Mouse (Mus musculus) midbrain, embryonic 14.5 days (tissue): ENCODE measurements at regions not wholly inside any gene's neighbourhood (a gene's known extent, or its start where the extent isn't known, plus 50 kb on each side); places are given as distances from the start of the nearest gene placed in this dataset.

Experiments used
- ATAC-seq: fragments of 200-750 bp; cut with Nextera tagmentation; 2 replicates; pipeline ENCODE4 v1.8.0; 2017; ENCODE audit warnings: moderate number of reproducible peaks, moderate library complexity; ENCODE audit not compliant: low FRiP score, low TSS enrichment
- DNase-seq: peaks from one replicate; pipeline ENCODE4 v3.0.0-alpha.2; 2015
- H3K27ac ChIP-seq: fragments of 300-500 bp; sonication (generic); replicated peaks from 2 replicates; pipeline ENCODE4 v1.5.1; 2014; ENCODE audit warnings: mild to moderate bottlenecking, low read depth, low read length, moderate library complexity
- H3K27me3 ChIP-seq: fragments of 300-500 bp; sonication (generic); 2 replicates; pipeline ENCODE4 v1.6.1; 2014; ENCODE audit warnings: low read length, control low read depth, mixed read lengths; ENCODE audit not compliant: control insufficient read depth, insufficient read depth
- H3K36me3 ChIP-seq: fragments of 300-500 bp; sonication (generic); 2 replicates; pipeline ENCODE4 v1.6.1; 2014; ENCODE audit warnings: low read length, control low read depth; ENCODE audit not compliant: control insufficient read depth, insufficient read depth
- H3K4me1 ChIP-seq: fragments of 300-500 bp; sonication (generic); 2 replicates; pipeline ENCODE4 v1.6.1; 2014; ENCODE audit warnings: mild to moderate bottlenecking, antibody characterized with exemption, low read length, control low read depth; ENCODE audit not compliant: control insufficient read depth, insufficient read depth
- H3K4me2 ChIP-seq: fragments of 300-500 bp; sonication (generic); 2 replicates; pipeline ENCODE4 v1.6.1; 2014; ENCODE audit warnings: mild to moderate bottlenecking, low read length, moderate library complexity
- H3K4me3 ChIP-seq: fragments of 300-500 bp; sonication (generic); replicated peaks from 2 replicates; pipeline ENCODE4 v1.5.1; 2014; ENCODE audit warnings: low read depth, low read length
- H3K9ac ChIP-seq: fragments of 300-500 bp; sonication (generic); replicated peaks from 2 replicates; pipeline ENCODE4 v1.6.1; 2014; ENCODE audit warnings: mild to moderate bottlenecking, low read length, moderate library complexity
- H3K9me3 ChIP-seq: fragments of 300-500 bp; sonication (generic); 2 replicates; pipeline ENCODE4 v1.6.1; 2016; ENCODE audit warnings: low read length, control low read depth, mixed read lengths; ENCODE audit not compliant: control insufficient read depth
- WGBS: fragments of 180-500 bp; shearing (Covaris S2); extraction: QIAGEN DNeasy Blood & Tissue Kit; methylation state at CpG from one replicate; pipeline ENCODE4 v1.1.7; 2014; 5-methylcytosine and 5-hydroxymethylcytosine counted together

DNA sequence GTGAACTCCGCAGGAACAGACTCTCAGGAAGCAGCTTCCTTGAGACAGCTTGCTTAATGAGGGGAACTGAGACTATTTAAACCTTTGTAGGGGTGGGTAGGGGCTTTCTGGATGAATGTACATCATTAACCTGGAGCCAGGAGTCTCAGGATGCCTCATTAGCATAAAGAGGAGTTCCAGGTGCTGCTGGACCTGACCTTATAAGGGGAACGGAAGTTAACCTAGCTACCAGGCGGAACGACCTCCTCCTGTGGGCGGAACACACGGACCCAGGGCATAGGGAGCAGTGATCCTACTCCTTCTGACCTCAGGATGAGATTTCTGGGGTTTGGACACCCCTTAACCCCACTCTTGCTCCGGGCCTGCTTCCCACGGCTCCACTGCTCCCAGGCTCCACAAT lies 417.6 kb upstream of the Smim15 start:
- DNase-seq (no peak), ATAC-seq (no peak)
- Histone ChIP-seq H3K36me3 (no peaks in the 10 kb centered on the region), H3K27ac (no peak overlapping the region), H3K9me3 (no peaks in the 10 kb centered on the region), H3K4me2 (no peak overlapping the region), H3K9ac (no peak overlapping the region), H3K4me3 (no peak overlapping the region), H3K27me3 (no peaks in the 10 kb centered on the region), H3K4me1 (no peaks in the 10 kb centered on the region)
- 64% methylated on average over 8 of the region's 8 CpGs for WGBS

GRCm38 (mm10) chr13:107621337-107621736 lies 422.9 kb upstream of the Smim15 start:
- no peak for ATAC-seq
- Histone ChIP-seq H3K4me1 (peaks cover 27% of the 10 kb centered on the region), H3K9me3 (no peaks in the 10 kb centered on the region), H3K27me3 (no peaks in the 10 kb centered on the region), H3K4me2 (no peak overlapping the region), H3K36me3 (no peaks in the 10 kb centered on the region), H3K9ac (no peak overlapping the region), H3K27ac (no peak overlapping the region), H3K4me3 (no peak overlapping the region)
- 61% methylated on average over 2 of the region's 2 CpGs for WGBS
- DNase-seq: no peak

DNA sequence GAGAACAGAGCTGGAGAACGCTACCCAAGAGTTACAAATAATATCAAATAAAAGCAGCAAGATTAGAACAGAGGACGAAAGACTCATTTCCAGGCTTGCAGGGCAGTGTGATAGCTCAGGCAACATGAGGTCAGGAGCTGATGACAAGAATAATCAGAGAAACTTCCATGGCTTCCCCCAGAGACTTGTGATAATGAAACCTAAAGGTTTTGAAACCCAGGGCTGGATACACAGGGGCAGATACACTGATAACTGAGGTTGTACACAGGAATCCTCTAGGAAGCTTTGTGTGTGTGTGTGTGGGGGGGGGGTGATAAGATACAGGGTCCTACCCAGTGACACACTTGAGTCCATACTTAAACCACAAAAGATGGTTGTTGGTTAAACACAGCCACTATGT lies 423.4 kb upstream of the Smim15 start:
- Histone ChIP-seq H3K27me3 (no peaks in the 10 kb centered on the region), H3K9me3 (no peaks in the 10 kb centered on the region), H3K4me3 (no peak overlapping the region), H3K36me3 (no peaks in the 10 kb centered on the region), H3K4me2 (no peak overlapping the region), H3K9ac (no peak overlapping the region), H3K4me1 (peaks cover 27% of the 10 kb centered on the region), H3K27ac (no peak overlapping the region)
- WGBS: 59% methylated on average over 2 of the region's 2 CpGs
- no peak for ATAC-seq
- DNase-seq: no peak

- Histone ChIP-seq H3K27me3 (no peaks in the 10 kb centered on the region), H3K27ac (no peak overlapping the region), H3K9me3 (no peaks in the 10 kb centered on the region), H3K4me3 (no peak overlapping the region), H3K4me2 (no peak overlapping the region), H3K9ac (no peak overlapping the region), H3K4me1 (peaks cover 27% of the 10 kb centered on the region), H3K36me3 (no peaks in the 10 kb centered on the region)
- WGBS: 12% methylated on average over 6 of the region's 6 CpGs
- DNase-seq (no peak), ATAC-seq (no peak)
Observed at GRCm38 (mm10) chr13:107620210-107620609, 424.0 kb upstream of the Smim15 start.

DNA sequence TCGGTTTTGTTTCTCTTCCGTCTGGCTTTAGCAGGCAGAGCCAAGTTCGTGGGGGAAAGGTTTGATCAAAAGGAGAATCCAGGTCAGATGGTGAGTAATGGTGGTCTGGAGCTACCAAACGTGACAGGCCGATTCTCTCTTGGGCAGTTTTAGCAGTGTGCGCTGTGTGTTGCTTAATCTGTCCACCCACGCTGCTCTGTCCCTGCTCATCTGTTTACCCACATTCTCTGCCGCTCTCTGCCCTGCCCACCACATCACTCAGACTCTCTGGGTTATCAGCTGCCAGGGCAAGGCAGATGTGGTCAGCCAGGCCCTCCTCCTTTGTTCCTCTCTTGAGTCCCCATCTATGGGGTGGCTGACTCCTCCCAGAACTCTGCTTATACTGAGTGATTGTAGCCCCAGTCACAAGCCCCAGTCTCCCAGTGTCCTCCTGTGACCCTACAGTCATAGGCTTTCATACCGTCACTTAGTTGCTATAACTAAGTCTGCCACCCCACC lies 424.8 kb upstream of the Smim15 start:
- Histone ChIP-seq H3K4me2 (peak overlapping the region; percentile 25; the same call in 1 of the 2 replicates), H3K27me3 (no peaks in the 10 kb centered on the region), H3K27ac (peak overlapping the region; percentile 65), H3K9me3 (no peaks in the 10 kb centered on the region), H3K4me1 (peaks cover 27% of the 10 kb centered on the region), H3K4me3 (no peak overlapping the region), H3K9ac (0 out of 2 replicates have a peak overlapping the region, but pooled peaks have one; percentile 13), H3K36me3 (no peaks in the 10 kb centered on the region)
- DNase-seq (no peak), ATAC-seq (0 out of 2 replicates have a peak, but pooled peaks have one; percentile 35)
- WGBS: 13% methylated on average over 9 of the region's 9 CpGs

- H3K4me2 ChIP-seq: peak overlapping the region; percentile 25
- H3K4me1 ChIP-seq: peaks cover 27% of the 10 kb centered on the region
- no peaks in the 10 kb centered on the region for H3K9me3 ChIP-seq
- no peak overlapping the region for H3K4me3 ChIP-seq
- DNase-seq (peak; percentile 64), ATAC-seq (no peak)
- peak overlapping the region; percentile 65 for H3K27ac ChIP-seq
- H3K9ac ChIP-seq: 0 out of 2 replicates have a peak overlapping the region, but pooled peaks have one; percentile 13
- WGBS: 9% methylated on average over 15 of the region's 15 CpGs
- no peaks in the 10 kb centered on the region for H3K36me3 ChIP-seq
- H3K27me3 ChIP-seq: no peaks in the 10 kb centered on the region
Observed at GRCm38 (mm10) chr13:107618796-107619429, 425.3 kb upstream of the Smim15 start.

DNA sequence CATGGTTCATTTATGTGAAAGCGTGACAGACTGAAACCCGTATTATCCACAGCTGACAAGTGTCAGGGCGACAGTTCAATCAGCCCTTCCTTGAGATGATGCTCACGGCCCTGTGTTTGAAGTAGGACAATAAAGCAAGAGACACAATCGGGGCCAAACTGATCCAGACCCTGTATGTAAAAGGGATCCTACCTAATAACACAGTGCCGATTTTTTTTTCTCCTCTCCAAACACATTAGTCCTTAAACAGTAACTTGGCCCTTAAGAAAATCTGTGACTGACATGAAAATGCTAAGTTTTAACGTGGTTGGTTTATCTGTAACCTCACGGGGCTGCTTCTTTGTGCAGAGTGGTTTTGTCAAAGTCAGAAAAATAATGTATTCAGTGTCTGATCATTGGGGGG lies 425.9 kb upstream of the Smim15 start:
- ATAC-seq (peak; percentile 73), DNase-seq (peak; percentile 67)
- peak overlapping the region; percentile 65; the same call in 1 of the 2 replicates for H3K27ac ChIP-seq
- no peak overlapping the region for H3K9ac ChIP-seq
- H3K27me3 ChIP-seq: no peaks in the 10 kb centered on the region
- WGBS: 6% methylated on average over 8 of the region's 8 CpGs
- H3K4me2 ChIP-seq: peak overlapping the region; percentile 16
- no peak overlapping the region for H3K4me3 ChIP-seq
- no peaks in the 10 kb centered on the region for H3K36me3 ChIP-seq
- peaks cover 27% of the 10 kb centered on the region for H3K4me1 ChIP-seq
- H3K9me3 ChIP-seq: no peaks in the 10 kb centered on the region

DNA sequence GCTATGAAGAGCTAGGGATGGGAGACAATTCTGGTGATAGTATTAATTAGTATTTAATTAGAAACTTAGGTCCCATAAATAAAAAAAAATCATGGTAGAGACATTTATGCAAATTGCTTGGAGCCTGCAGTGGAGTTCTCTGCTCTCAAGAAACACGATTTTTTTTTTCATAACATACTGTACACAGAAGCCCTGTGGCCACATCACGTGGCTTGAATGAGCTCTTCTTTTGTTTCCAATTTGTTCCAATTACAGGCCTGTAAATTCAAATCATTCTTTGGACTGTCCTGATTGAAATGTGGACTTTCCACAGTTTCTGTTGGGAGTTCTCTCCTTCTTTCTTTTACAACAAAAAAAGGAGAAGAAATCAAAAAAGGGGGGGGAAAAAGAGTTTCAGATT lies 426.7 kb upstream of the Smim15 start:
- Histone ChIP-seq H3K27me3 (no peaks in the 10 kb centered on the region), H3K4me3 (no peak overlapping the region), H3K4me2 (peak overlapping the region; percentile 16; the same call in 1 of the 2 replicates), H3K36me3 (no peaks in the 10 kb centered on the region), H3K9me3 (no peaks in the 10 kb centered on the region), H3K9ac (no peak overlapping the region), H3K27ac (no peak overlapping the region), H3K4me1 (peaks cover 27% of the 10 kb centered on the region)
- 11% methylated on average over 2 of the region's 2 CpGs for WGBS
- ATAC-seq (peak; percentile 36; the same call in 1 of the 2 replicates), DNase-seq (peak; percentile 64)

DNA sequence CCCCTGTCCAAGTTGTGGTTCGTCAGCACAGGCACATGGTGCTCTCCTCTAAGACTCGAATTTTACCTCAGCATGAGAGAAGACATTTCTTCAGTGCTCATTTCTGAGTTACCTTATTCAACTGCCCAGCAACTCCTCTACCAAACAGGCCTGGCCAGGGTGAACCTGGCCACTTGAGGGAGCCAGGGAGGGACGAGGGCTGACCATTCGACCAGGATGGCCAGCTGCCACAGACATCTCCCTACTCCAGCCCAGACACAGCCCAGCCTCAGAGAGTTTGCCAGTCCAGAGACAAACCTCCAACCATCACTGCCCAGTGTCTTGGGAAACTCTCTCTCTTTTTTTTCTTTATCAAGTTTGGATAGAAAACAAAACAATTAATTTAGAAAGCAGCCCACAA lies 427.5 kb upstream of the Smim15 start:
- Histone ChIP-seq H3K36me3 (no peaks in the 10 kb centered on the region), H3K9ac (no peak overlapping the region), H3K27me3 (no peaks in the 10 kb centered on the region), H3K4me1 (peaks cover 27% of the 10 kb centered on the region), H3K4me2 (no peak overlapping the region), H3K4me3 (no peak overlapping the region), H3K27ac (no peak overlapping the region), H3K9me3 (no peaks in the 10 kb centered on the region)
- 71% methylated on average over 4 of the region's 4 CpGs for WGBS
- ATAC-seq (no peak), DNase-seq (no peak)
